Mouse (Mus musculus) adrenal gland, adult 10 weeks (tissue): ENCODE data around the gene Vash2. TPM values are rescaled to one million over a fixed set of nuclear protein-coding genes. Genes with fewer than 3 reads are reported as not detected.

ENCODE experiments used
- polyA plus RNA-seq: library from polyadenylated mRNA; stranded (reverse); fragments of 350-450 nt; fragmentation: Illumina TruSeq; extraction: RNeasy Lipid Tissue Mini Kit (QIAGEN cat#74804); gene quantifications from one replicate; pipeline ENCODE4 v1.2.3, GENCODE M21; 2014; ENCODE audit warnings: low read depth, low replicate concordance

Vash2 gene
- polyA plus RNA-seq = 0.17 TPM

DNA sequence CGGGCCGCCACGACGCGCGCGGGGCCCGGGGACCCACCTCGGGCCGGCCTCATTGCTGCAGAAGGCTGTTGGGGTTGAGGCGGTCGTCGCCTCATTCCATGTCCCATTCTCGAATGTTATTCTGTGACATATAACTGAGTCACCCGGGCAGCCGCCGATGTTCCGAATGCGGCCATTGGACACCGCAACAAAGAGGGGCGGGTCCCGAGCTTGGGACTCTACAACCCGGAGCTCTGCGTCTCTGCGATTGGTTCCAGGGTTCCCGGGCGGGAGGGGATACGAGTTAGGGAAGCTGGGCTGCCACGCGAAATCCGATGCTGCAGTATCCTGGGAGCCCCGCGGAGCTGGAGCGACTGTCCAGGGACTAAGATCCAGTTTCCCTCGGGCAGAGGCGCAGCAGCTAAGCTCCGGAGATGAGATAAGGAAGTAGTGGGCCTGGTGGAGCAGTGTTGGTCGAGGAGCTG lies at the start of gene Vash2:
TSS of gene Vash2 (minus strand) at position 197 of the 464 bp plus-strand sequence.

DNA sequence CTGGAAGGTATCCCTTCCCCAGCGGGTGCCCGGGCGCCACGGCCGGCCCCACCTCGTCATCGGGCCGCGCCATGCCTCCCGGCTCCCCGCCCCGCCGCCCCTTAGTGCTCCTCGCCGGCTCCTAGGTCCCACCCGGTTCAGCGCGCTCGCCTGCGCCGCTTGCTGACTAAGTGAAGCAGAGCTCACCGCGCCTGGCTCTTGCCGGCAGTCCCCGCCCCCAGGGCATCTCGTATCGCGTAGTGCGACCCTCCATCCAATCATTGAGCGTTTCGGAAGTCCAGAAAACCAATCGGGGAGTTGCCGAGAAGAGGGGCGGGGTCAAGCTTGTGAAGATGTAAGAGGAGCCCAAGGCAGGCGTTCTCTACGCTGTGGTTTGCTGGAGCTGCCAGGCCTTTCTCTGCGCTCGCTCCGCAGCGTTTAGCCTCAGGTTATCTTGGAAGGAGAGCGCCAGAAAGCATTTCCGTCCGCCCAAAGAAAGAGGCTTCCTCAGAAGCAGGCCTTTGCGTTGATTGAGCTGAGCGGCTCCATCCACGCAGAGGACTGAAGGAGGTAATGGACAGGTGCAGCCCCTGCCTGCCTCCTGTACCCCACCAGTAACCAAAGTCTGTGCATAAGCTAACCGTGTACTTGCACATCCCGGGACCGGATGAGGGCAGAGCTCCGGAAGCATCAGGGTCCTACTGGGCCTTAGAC lies 47.1 kb upstream of the Vash2 start, which contains the start of gene Flvcr1:
TSS of gene Flvcr1 (minus strand) at position 138 of the 693 bp plus-strand sequence.

DNA sequence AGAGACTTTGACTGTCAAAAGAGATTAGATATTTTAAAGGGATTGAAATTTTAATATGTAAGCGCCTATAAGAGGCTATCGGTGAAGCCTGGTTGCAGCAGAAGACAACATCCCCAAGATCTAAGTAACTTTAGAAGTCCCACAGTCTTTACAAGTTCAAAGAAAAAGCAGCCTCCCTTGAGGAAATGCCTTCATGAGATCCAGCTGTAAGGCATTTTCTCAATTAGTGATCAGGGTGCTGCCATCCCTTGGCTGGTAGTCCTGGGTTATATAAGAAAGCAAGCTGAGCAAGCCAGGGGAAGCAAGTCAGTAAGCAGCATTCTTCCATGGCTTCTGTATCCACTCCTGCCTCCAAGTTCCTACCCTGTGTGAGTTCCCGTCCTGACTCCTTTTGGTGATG lies 54.3 kb downstream of the Vash2 start, which contains the start of gene Angel2:
TSS of gene Angel2 (plus strand) at position 301 of the 400 bp plus-strand sequence.

DNA sequence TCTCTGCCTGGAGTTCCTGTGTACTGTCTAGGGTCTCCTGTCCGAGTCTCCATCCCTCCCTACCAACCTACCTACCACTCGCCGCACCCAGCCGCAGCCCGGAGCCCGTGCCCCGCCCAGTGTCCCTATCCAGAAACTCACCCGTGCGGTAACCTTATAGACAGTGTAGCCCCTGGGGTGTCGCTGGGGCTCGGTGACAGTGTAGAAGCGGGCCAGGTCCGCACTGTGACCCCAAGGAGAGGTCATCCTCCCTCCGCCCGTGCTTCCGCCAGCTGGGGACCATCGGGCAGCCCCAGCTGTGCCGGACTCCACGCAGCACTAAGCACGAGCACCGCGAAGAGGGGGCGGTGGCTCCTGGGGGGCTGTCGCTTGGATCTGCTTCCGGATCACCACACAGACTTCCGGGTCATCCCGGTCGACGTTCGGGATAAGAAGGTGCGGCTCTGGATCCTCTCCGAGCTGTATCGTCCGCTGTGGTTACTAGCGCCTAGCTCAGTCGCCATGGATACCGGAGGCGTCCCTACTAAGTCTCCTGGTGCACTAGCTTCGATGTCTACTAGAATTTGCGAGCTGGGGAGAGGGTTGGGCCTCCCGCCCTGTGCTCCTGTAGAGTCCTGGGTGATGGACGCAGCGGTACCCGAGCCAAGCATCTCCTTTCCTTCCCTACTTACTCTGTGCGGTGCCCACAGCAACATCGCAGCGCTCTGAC lies 67.5 kb downstream of the Vash2 start, which contains the start of gene Rps6kc1:
TSS of gene Rps6kc1 (minus strand) at position 356 of the 709 bp plus-strand sequence.

Other genes starting within 250 kb of the Vash2 start
- gene Rps6kc1, start 67.5 kb downstream of the Vash2 start, polyA plus RNA-seq = 4.7 TPM
- gene Angel2, start 54.2 kb downstream of the Vash2 start, polyA plus RNA-seq = 52.3 TPM
- 30.5 TPM for gene Flvcr1, start 46.9 kb upstream of the Vash2 start, polyA plus RNA-seq
- not detected for gene Spata45, start 57.3 kb upstream of the Vash2 start, polyA plus RNA-seq
- 13.0 TPM for gene Tatdn3, start 83.6 kb upstream of the Vash2 start, polyA plus RNA-seq
- 0.82 TPM for gene Nsl1, start 83.7 kb upstream of the Vash2 start, polyA plus RNA-seq
- not detected for gene Batf3, start 118.6 kb upstream of the Vash2 start, polyA plus RNA-seq
- not detected for gene Fam71a, start 185.5 kb upstream of the Vash2 start, polyA plus RNA-seq
- 0.99 TPM for gene Atf3, start 238.7 kb upstream of the Vash2 start, polyA plus RNA-seq